ENCODE assay signal across 9 mouse cellular contexts in genomic region chr4:132628830-132629229, GRCm38 (mm10). TPM values are rescaled to one million over a fixed set of nuclear protein-coding genes. Genes with fewer than 3 reads are reported as not detected.
A peak's percentile ranks its signal among the peaks of the same experiment; 100 is the strongest.
DNase-seq lines count a peak whose midpoint lies in the region; ATAC-seq and TF ChIP-seq lines count a peak whose summit lies in the region.
"Had no signal": no experiment of that assay in that cellular context is flagged by ENCODE, and none has a peak within 500 bp of the region (broad histone marks: within the 10 kb centered on the region; RNA-seq: fewer than 3 reads in every experiment).

No protein-coding gene starts in this region.

- no peaks in the 10 kb centered on the region for H3K36me3 ChIP-seq in myocyte (ENCODE audit: control insufficient read depth, insufficient read depth)
- H3K36me3 ChIP-seq: stomach, embryonic 15.5 days had no signal

- DNase-seq in gastrocnemius, postnatal 10 days = peak; percentile 65
- DNase-seq in gastrocnemius, adult 18-20 months (ENCODE audit: low spot score) = no peak
- DNase-seq in right cerebral cortex, postnatal 4 days = peak; percentile 19
- DNase-seq in right cerebral cortex, postnatal 36 days (ENCODE audit: low spot score in 2 of 2) = no peak
- DNase-seq in left cerebral cortex, postnatal 14 days (ENCODE audit: low spot score in 2 of 2) = no peak
- DNase-seq in left cerebral cortex, adult 18-20 months (ENCODE audit: low spot score in 2 of 2) = no peak

- TF ChIP-seq POLR2A in myocyte (IDR thresholded peaks at IDR 0.05; ENCODE audit: insufficient read length, low read depth) = no peak

- intact Hi-C loops in left cerebral cortex, postnatal 14 days (cut with DNase I) = no loop called here

- peak; percentile 60 for ATAC-seq in erythroid progenitor cell, adult 5-6 weeks (replicated peaks; ENCODE audit: low FRiP score, poor library complexity, severe bottlenecking)

- no peaks in the 10 kb centered on the region for H3K79me2 ChIP-seq in myocyte (ENCODE audit: control insufficient read depth, insufficient read depth)

- no peaks in the 10 kb centered on the region for H3K27me3 ChIP-seq in myocyte (ENCODE audit: control insufficient read depth, insufficient read depth, insufficient read length)
- H3K27me3 ChIP-seq: stomach, embryonic 15.5 days had no signal

- H3ac ChIP-seq in myocyte (ENCODE audit: control insufficient read depth, insufficient read length) = no peak overlapping the region

- H3K4me3 ChIP-seq in myocyte = no peak overlapping the region
- H3K4me3 ChIP-seq: stomach, embryonic 15.5 days had no signal

- no peak overlapping the region for H3K4me2 ChIP-seq in myocyte (ENCODE audit: low read depth)
- H3K4me2 ChIP-seq: stomach, embryonic 15.5 days had no signal

TF ChIP-seq in myocyte, 11 proteins besides CTCF, POLR2A, EP300 and RAD21:
- TF ChIP-seq MYOD1 (IDR thresholded peaks at IDR 0.05; ENCODE audit: control insufficient read depth in 1 of 3, insufficient read length in 2 of 3, low read depth in 2 of 3) = peak in 2 of 3 experiments; percentile 20 to 54
- no peak for TF ChIP-seq TCF12 (IDR thresholded peaks at IDR 0.05; ENCODE audit: insufficient read depth, poor library complexity, severe bottlenecking)
- no peak for TF ChIP-seq E2F4 (IDR thresholded peaks at IDR 0.05; ENCODE audit: insufficient read depth)
- TF ChIP-seq MAX (IDR thresholded peaks at IDR 0.05; ENCODE audit: low read depth) = no peak
- no peak for TF ChIP-seq CEBPB (IDR thresholded peaks at IDR 0.05; ENCODE audit: insufficient read depth, poor library complexity, severe bottlenecking)
- TF ChIP-seq USF1 (IDR thresholded peaks at IDR 0.05; ENCODE audit: low read depth) = no peak

RNA-seq across cellular contexts. Expression of gene Eya3, which starts 10.0 kb away (rescaled TPM):
- 10 to 100 TPM; 13.5 to 16.8 TPM for total RNA-seq in gastrocnemius, postnatal 10 days (2021)
- 10 to 100 TPM; 11.7 to 13.4 TPM for total RNA-seq in gastrocnemius, adult 18-20 months (2021)
- 34.2 and 43.6 TPM in 2 replicates for total RNA-seq in erythroid progenitor cell, adult 5-6 weeks (2015; ENCODE audit: low replicate concordance)
- 15.0 and 28.9 TPM in 2 replicates for total RNA-seq in erythroid progenitor cell, adult 5-6 weeks (2017; ENCODE audit: low replicate concordance)
- 22.2 TPM for polyA plus RNA-seq in myocyte (2012; fragmentation: generic; extraction: Trizol)
- total RNA-seq in left cerebral cortex, postnatal 14 days (2021) = 10 to 100 TPM; 26.6 to 29.4 TPM
- 10 to 100 TPM; 32.3 to 34.6 TPM for total RNA-seq in left cerebral cortex, adult 18-20 months (2021)

Comparison
In these comparisons a context has a peak if more than half of its experiments do, and no peak if none do; other contexts are left out.
1. DNase-seq: peak in gastrocnemius, postnatal 10 days (single experiment) and right cerebral cortex, postnatal 4 days (single experiment); none in gastrocnemius, adult 18-20 months (single experiment), right cerebral cortex, postnatal 36 days (0 of 2), left cerebral cortex, postnatal 14 days (0 of 2) and left cerebral cortex, adult 18-20 months (0 of 2).